Mouse (Mus musculus): ENCODE results near the gene 5430402E10Rik. TPM values are rescaled to one million over a fixed set of nuclear protein-coding genes. Genes with fewer than 3 reads are reported as not detected.
"Not testable (repeated sequence)": the region's sequence is repeated elsewhere in the genome, so short reads cannot be mapped to it uniquely, and the experiment has no call there.

5430402E10Rik gene
- not detected in 2 replicates for polyA plus RNA-seq (2016; fragmentation: Nextera tagmentation; extraction: Ambion mirVana)

- not testable (repeated sequence) for H3K4me3 ChIP-seq (replicated peaks); H3K27me3 ChIP-seq; H3K9ac ChIP-seq (replicated peaks); H3K4me2 ChIP-seq; H3K4me1 ChIP-seq (replicated peaks); H3K36me3 ChIP-seq; H3K9me3 ChIP-seq; H3K27ac ChIP-seq; ATAC-seq (ENCODE audit: insufficient number of reproducible peaks, insufficient read depth, low FRiP score, low TSS enrichment, low read depth)
- 86% methylated on average over 1 of the region's 1 CpGs for WGBS
Measured at GRCm38 (mm10) chrX:77924962-77925361, at the start of gene 5430402E10Rik. TSS of gene 5430402E10Rik (minus strand) at chrX:77925062.

- not testable (repeated sequence) for H3K27ac ChIP-seq; ATAC-seq (ENCODE audit: insufficient number of reproducible peaks, insufficient read depth, low FRiP score, low TSS enrichment, low read depth); H3K27me3 ChIP-seq; H3K36me3 ChIP-seq; H3K4me1 ChIP-seq (replicated peaks); H3K4me3 ChIP-seq (replicated peaks); H3K4me2 ChIP-seq; H3K9me3 ChIP-seq; H3K9ac ChIP-seq (replicated peaks)
- 43% methylated on average over 2 of the region's 4 CpGs for WGBS
Measured at GRCm38 (mm10) chrX:77880033-77880432, 44.8 kb downstream of the 5430402E10Rik start.

Other genes with a start within 250 kb of the 5430402E10Rik start
- gene Prkx, start 128.8 kb downstream of the 5430402E10Rik start, polyA plus RNA-seq (2016; fragmentation: Nextera tagmentation; extraction: Ambion mirVana): 13.1 and 14.4 TPM in 2 replicates
- not detected in 2 replicates for gene Pbsn, start 71.4 kb downstream of the 5430402E10Rik start, polyA plus RNA-seq (2016; fragmentation: Nextera tagmentation; extraction: Ambion mirVana)
- gene Gm14744, start 60.3 kb downstream of the 5430402E10Rik start, polyA plus RNA-seq (2016; fragmentation: Nextera tagmentation; extraction: Ambion mirVana): not detected in 2 replicates
- not detected in 2 replicates for gene Obp1a, start 166.3 kb upstream of the 5430402E10Rik start, polyA plus RNA-seq (2016; fragmentation: Nextera tagmentation; extraction: Ambion mirVana)
- gene Gm5938, start 200.4 kb upstream of the 5430402E10Rik start, polyA plus RNA-seq (2016; fragmentation: Nextera tagmentation; extraction: Ambion mirVana): not detected in 2 replicates